Mouse (Mus musculus) left cerebral cortex, postnatal 10 days (tissue): Measurements from ENCODE around the gene Cpn1. TPM values are rescaled to one million over a fixed set of nuclear protein-coding genes. Genes with fewer than 3 reads are reported as not detected.
A peak's percentile ranks its signal among the peaks of the same experiment; 100 is the strongest.
"Not testable (repeated sequence)": the region's sequence is repeated elsewhere in the genome, so short reads cannot be mapped to it uniquely, and the experiment has no call there.

Source experiments
- DNase-seq, 2 experiments: peaks; one replicate each; pipeline ENCODE4 v3.0.0; 2021 to 2022; ENCODE audit warnings: low spot score in 2 of 2, mixed read lengths in 1 of 2; ENCODE audit errors: extremely low spot score in 1 of 2
- intact Hi-C: fragments of 180-260 bp; cut with DNase I; formaldehyde crosslinking; loops from one replicate; pipeline ENCODE4 v1.15.1; 2025
- total RNA-seq, 2 experiments: library from RNA; stranded (reverse); gene quantifications; 2 replicates each; pipeline ENCODE4 v1.2.3; 2021

Gene Cpn1
- total RNA-seq, 2 experiments from 2014 or later: 0.21 to 0.24 TPM

DNA sequence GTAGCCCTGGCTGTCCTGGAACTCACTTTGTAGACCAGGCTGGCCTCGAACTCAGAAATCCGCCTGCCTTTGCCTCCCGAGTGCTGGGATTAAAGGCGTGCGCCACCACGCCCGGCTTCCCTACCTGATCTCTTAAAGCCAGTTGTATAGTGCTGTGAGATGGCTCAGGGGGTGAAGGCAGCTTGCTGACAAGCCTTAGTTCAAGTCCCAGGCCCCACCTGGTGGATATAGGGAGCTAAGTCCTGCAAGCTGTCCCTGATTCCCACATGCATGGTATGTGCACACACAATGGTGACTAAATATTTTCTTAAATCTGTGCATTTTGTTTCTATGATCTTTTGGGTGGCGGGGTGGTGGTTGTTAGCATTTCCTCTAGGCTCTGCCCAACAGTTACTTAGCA lies 33.4 kb downstream of the Cpn1 start:
- DNase-seq, intact Hi-C loops: not testable (repeated sequence)

DNA sequence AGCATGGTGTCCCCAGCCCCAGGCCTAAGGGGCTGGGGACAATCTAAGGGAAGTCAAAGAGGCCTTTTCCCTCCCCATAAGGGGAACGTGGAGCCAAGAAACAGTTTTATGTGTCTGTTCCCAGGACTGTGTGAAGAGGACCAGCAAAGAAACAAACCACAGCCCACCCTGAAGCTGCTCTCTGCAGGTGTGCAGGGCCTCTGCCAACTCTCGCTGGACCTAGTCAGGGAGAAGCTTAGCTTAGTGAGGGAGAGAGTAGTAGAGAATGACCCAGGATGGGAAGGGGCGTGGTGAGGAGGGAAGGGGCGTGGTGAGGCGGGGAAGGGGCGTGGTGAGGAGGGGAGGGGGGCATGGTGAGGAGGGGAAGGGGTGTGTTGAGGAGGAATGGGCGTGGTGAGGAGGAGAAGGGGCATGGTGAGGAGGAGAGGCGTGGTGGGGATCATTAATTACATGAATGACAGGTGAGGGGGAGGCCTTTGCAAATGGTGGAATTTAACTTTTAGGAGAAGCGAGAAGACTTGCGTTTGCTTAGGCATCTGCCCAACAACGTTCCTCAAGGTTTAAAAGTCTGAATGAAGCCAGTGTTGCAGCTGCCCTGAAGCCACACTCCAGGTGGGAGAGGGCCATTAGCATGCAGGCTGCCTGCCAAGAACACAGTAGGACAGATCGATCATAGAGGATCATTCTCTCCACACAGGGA lies 37.1 kb downstream of the Cpn1 start:
- intact Hi-C loops: loop anchor here (10.0 kb wide), 1 partner anchor 194 kb away; the partner anchor contains the start of genes Cox15 and Cutc
- peak in 1 of 2 experiments; percentile 45 for DNase-seq

DNA sequence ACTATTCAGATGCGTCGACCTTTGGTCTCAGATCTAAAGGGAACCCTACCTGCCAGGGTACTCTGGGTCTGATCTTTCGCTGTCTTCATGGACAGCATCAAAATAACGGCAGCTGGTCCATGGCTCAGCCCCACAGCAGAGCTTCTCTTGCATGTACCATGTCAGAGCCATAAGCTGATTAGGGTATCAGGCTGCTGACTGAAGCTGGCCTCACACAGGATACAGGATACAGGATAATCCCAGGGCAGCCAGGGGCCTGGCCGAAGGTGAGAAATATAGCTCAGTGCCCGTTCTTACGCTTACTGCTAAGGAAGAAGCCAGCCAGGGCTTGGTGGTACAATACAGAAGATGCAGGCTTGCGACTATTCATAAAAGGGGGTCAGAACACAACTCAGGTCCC lies 41.8 kb downstream of the Cpn1 start:
- DNase-seq: no peak
- intact Hi-C loops: loop anchor here (5.0 to 10.0 kb wide), 2 partner anchors 67 to 190 kb away; partner anchors contain the start of genes Cox15 and Cutc

GRCm38 (mm10) chr19:43943076-43943475 lies 43.3 kb downstream of the Cpn1 start:
- intact Hi-C loops: loop anchor here (5.0 to 10.0 kb wide), 2 partner anchors 66 to 188 kb away; partner anchors contain the start of genes Cox15 and Cutc
- DNase-seq: no peak

- intact Hi-C loops: loop anchor here (1.0 to 10.0 kb wide), 3 partner anchors 63 to 185 kb away; partner anchors contain the start of genes Cox15 and Cutc
- peak; percentile 41 to 93 for DNase-seq
Measured at GRCm38 (mm10) chr19:43939769-43940689, 46.3 kb downstream of the Cpn1 start, which contains the start of gene Dnmbp. TSS of gene Dnmbp (minus strand) at chr19:43940191.

DNA sequence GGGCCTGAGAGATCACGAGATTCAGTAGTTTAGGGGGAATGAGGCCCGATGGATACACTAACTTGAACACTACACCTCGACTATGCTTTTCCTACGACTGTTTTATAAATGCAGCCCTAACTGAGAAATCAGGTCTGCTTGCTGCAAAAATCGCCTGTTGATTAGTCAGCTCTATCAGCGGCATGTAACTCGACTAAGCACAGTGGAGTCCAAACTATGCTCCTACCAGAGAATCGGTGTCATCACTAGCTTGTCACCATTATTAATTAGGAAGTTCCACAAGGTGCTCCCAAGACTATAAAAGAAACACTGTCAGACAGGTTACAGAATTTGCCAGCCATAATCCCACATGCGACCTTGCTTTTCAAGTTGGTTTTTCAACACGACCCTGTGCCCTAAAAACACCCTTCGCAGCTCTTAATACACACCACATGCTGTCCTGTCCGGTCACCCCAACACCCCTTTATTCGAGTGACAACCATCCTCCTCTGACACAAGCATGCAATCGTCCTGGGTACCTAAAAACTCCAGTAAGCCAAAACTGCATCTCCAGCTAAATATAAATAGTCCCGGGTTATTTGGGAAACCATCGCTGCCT lies 47.1 kb downstream of the Cpn1 start:
- intact Hi-C loops: no loop called here
- DNase-seq: no peak

GRCm38 (mm10) chr19:43938355-43938754 lies 48.0 kb downstream of the Cpn1 start:
- intact Hi-C loops: no loop called here
- DNase-seq: no peak

GRCm38 (mm10) chr19:43930926-43931325 lies 55.4 kb downstream of the Cpn1 start:
- intact Hi-C loops: no loop called here

DNA sequence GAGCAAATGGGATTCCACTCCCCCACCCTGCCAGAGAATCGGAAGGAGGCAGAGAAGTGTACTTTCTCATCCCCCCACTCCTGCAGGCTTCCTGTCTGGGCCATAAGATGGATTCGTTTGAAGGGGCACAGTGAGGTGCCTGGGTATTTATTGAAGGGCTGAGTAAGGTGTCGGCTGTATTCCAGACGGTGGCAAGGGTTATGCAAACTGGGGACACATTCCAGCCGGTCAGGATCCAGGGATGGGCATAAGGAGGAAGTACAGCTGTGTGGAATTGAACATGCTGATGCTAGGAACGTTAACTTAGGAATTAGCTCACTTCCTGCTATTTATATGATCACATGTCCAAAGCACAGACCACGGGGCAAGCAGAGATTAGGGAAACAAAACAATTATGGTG lies 56.0 kb downstream of the Cpn1 start:
- intact Hi-C loops: no loop called here

More at GRCm38 (mm10) chr19:43930926-43931325, 55.4 kb downstream of the Cpn1 start:
- no peak for DNase-seq

DNA sequence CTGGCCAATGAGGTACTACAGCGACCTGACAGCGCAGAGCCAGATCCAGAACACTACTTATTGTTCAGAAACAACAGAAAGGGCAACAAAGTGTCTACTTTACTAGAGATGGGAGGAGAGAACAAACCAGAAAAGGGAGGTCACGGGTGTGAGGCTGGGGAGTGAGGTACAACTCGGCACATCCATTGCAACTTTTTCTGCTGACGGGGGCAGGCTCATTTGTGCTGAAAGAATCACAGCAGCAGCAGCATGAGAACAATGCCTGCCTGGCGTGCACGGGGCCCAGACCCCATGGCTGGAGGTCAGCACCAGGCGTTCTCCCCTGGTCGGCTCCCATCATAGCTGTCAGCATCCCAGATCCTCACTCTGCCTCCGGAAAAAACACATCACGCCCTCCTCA lies 56.5 kb downstream of the Cpn1 start:
- DNase-seq: no peak
- intact Hi-C loops: no loop called here

More for the DNA sequence above, 56.0 kb downstream of the Cpn1 start:
- DNase-seq: no peak

- no peak for DNase-seq
- intact Hi-C loops: no loop called here
Measured at GRCm38 (mm10) chr19:43927967-43928366, 58.4 kb downstream of the Cpn1 start.

- DNase-seq: peak in 1 of 2 experiments; percentile 13
- intact Hi-C loops: no loop called here
Measured at GRCm38 (mm10) chr19:43927057-43927456, 59.3 kb downstream of the Cpn1 start.

DNA sequence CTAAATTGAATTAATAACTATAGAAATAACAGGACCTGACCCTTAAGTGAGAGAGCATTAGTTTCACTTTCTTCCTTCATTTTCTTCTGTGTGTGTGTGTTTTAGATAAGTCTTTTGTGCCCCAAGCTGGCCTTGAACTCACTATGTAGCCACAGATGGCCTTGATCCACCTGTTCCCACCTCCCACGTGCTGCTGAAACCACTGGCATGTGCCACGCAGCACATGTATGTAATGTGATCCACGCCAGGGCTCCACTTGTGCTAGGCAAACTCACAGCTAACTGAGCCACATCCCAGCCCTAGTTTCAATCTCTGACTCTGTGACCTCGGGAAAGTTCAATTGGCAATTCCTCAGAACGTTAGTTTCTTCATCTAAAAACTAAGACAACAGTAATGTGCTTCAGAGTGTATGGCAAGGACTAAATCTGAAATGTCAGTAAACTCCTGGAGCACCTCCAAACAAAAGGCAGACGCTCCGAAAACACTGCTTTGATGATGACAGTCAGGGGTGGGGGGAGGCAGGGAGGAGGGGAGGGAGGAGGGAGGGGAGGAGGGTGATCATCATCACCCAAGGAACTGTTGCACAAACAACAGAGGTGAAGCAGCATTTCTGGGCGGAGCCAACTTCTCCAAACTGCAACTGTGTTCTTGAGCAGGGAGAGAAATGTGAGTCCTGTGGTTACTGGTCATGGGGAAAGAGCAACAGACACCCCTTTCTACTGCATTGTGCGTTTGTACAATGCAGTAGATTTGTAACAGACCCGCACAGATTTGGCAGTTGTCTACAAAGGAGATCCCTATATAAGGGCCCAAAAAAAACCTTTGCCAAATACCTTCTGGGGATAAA lies 60.0 kb downstream of the Cpn1 start:
- DNase-seq: no peak
- intact Hi-C loops: no loop called here

DNA sequence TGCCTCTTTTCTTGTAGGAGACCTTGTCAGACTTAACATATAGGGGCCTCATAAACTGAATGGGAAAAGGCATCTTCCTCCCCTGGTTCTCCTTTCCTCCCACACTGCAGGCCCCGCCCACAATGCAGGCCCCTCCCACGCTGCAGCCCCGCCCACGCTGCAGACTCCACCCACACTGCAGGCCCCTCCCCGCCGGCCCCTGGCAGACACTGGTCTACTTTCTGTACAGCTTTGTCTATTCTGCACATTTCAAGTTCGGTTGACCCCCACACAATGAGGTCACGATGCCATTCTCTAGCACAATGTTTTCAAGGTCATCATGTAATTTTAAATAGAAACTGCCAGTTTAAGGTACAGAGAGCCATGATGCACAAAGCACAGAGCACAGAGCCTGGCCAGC lies 62.0 kb downstream of the Cpn1 start:
- intact Hi-C loops: no loop called here
- DNase-seq: no peak

- no peak for DNase-seq
- intact Hi-C loops: no loop called here
Measured at GRCm38 (mm10) chr19:43922963-43923362, 63.4 kb downstream of the Cpn1 start.

DNA sequence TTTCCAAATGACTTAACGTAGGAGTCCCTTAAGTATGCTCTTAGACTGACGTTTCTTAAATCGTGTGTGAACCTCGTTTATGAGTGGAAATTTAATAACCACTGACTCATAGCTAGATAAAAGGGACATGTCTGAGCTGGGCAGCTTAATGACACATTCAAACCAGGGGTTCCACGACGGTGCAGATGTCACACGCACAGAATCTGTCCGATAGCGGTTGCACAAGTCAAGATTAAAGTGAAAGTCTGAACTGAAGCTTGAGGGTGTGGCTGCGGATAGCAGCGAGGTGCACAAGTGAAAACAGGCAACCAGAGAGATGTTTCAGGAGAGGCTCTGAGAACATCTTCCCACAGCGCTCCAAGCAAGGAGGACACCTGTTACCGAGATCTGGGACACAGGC lies 64.9 kb downstream of the Cpn1 start:
- intact Hi-C loops: no loop called here
- no peak for DNase-seq

- intact Hi-C loops: no loop called here
- DNase-seq: no peak
Measured at GRCm38 (mm10) chr19:43920453-43921300, 65.7 kb downstream of the Cpn1 start.
